Mouse (Mus musculus): ENCODE results near the gene Hs6st2. TPM values are rescaled to one million over a fixed set of nuclear protein-coding genes. Genes with fewer than 3 reads are reported as not detected.

The Hs6st2 gene
- polyA plus RNA-seq, 1 experiment from 2014 or later, result 9.3 TPM

DNA sequence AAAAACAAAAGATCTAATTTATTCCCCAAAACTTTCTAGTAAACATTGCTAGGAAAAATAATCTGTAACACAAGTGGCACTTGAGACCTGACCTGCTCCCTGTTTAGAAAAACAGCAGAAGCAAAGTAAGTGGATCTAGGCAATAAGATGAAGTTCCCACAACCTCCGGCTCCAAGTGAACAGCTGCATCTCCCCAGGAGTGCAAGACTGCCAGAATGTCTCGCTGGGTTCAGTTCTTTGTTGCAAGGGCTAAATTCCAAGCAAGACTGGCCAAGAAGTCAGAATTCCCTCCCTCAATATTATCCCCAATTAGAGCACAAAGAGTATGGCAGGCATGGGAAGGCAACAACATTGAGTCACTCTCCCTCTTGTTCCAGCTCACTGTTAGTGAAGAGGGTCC lies 23.4 kb downstream of the Hs6st2 start:
- no peak overlapping the region for H3K4me2 ChIP-seq
- H3K36me3 ChIP-seq, result no peaks in the 10 kb centered on the region
- H3K4me3 ChIP-seq (replicated peaks), result no peak overlapping the region
- ATAC-seq (ENCODE audit: insufficient read depth, low FRiP score, low read depth), result no peak
- no peaks in the 10 kb centered on the region for H3K9me3 ChIP-seq
- no peak overlapping the region for H3K9ac ChIP-seq
- WGBS, result 57% methylated on average over 2 of the region's 2 CpGs
- no peak overlapping the region for H3K27ac ChIP-seq
- H3K27me3 ChIP-seq (replicated peaks), result no peaks in the 10 kb centered on the region
- H3K4me1 ChIP-seq, result no peaks in the 10 kb centered on the region

- WGBS, result 79% methylated on average over 3 of the region's 3 CpGs
- H3K36me3 ChIP-seq, result no peaks in the 10 kb centered on the region
- no peak overlapping the region for H3K9ac ChIP-seq
- no peaks in the 10 kb centered on the region for H3K4me1 ChIP-seq
- no peaks in the 10 kb centered on the region for H3K9me3 ChIP-seq
- ATAC-seq (ENCODE audit: insufficient read depth, low FRiP score, low read depth), result no peak
- H3K27ac ChIP-seq, result no peak overlapping the region
- H3K4me2 ChIP-seq, result no peak overlapping the region
- H3K27me3 ChIP-seq (replicated peaks), result no peaks in the 10 kb centered on the region
- no peak overlapping the region for H3K4me3 ChIP-seq (replicated peaks)
These were observed 38.9 kb downstream of the Hs6st2 start for GRCm38 (mm10) chrX:51642661-51643257.

- H3K9me3 ChIP-seq, result no peaks in the 10 kb centered on the region
- H3K27ac ChIP-seq, result no peak overlapping the region
- no peak for ATAC-seq (ENCODE audit: insufficient read depth, low FRiP score, low read depth)
- H3K27me3 ChIP-seq (replicated peaks), result no peaks in the 10 kb centered on the region
- WGBS, result 62% methylated on average over 7 of the region's 7 CpGs
- H3K4me3 ChIP-seq (replicated peaks), result no peak overlapping the region
- no peaks in the 10 kb centered on the region for H3K4me1 ChIP-seq
- no peaks in the 10 kb centered on the region for H3K36me3 ChIP-seq
- no peak overlapping the region for H3K9ac ChIP-seq
- H3K4me2 ChIP-seq, result no peak overlapping the region
These were observed 45.9 kb downstream of the Hs6st2 start for GRCm38 (mm10) chrX:51635756-51636155.

DNA sequence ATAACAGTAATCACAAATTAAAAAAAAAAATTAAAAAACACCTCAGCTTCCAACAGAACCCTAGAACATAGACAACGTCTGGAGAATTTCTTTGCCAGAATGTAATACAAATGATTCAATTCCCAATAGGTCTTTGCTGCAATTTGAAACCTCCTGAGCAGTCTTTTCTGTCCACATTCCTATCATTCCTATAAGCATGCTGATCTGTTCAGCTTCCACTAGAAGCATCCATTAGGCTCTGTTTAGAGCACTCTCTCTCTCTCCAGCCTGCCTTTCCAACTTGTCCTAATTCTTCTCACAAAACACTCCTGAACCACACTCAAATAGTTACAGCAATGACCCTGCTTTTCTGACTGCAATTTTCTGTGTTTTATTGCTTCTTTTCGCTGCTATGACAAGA lies 50.3 kb downstream of the Hs6st2 start:
- WGBS, result 42% methylated on average over 2 of the region's 2 CpGs
- Histone ChIP-seq H3K27ac (no peak overlapping the region), H3K9me3 (no peaks in the 10 kb centered on the region), H3K4me3 (replicated peaks) (no peak overlapping the region), H3K4me1 (no peaks in the 10 kb centered on the region), H3K9ac (no peak overlapping the region), H3K27me3 (replicated peaks) (no peaks in the 10 kb centered on the region), H3K36me3 (no peaks in the 10 kb centered on the region), H3K4me2 (no peak overlapping the region)
- ATAC-seq (ENCODE audit: insufficient read depth, low FRiP score, low read depth), result no peak

DNA sequence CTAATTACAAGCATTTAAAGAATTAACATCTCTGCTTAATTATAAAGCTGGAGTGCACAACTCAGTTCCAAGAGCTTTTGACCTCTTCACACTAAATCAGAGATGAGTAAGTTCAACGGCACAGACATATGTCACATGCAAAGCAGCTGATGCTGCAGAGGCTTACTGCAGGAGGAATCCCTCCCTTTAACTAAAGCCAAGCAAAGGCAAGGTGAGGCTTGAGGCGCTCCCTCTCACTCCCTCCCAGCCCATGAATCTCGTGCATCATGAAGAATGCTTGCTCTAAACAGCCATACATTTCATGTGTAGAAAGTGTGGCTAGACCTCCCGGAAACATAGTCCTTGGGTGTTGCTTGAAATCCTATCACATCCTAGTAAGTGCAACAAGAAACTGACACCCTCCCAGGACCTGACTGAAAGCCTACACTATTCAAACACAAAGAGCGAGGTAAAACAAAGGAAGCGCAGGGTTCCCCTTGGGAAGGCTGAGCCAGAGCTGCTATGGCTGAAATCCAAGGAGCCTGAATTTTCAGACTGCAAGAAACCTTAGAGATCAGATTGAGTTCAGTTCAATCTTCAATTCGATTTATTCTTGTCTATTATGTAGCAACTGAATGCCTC lies 67.2 kb downstream of the Hs6st2 start:
- WGBS, result 38% methylated on average over 7 of the region's 7 CpGs
- Histone ChIP-seq H3K4me2 (no peak overlapping the region), H3K9ac (no peak overlapping the region), H3K4me3 (replicated peaks) (no peak overlapping the region), H3K27ac (no peak overlapping the region), H3K9me3 (no peaks in the 10 kb centered on the region), H3K4me1 (no peaks in the 10 kb centered on the region), H3K27me3 (replicated peaks) (no peaks in the 10 kb centered on the region), H3K36me3 (no peaks in the 10 kb centered on the region)
- ATAC-seq (ENCODE audit: insufficient read depth, low FRiP score, low read depth), result no peak

- Histone ChIP-seq H3K4me3 (replicated peaks) (no peak overlapping the region), H3K27ac (no peak overlapping the region), H3K9me3 (no peaks in the 10 kb centered on the region), H3K36me3 (no peaks in the 10 kb centered on the region), H3K27me3 (replicated peaks) (no peaks in the 10 kb centered on the region), H3K4me1 (no peaks in the 10 kb centered on the region), H3K9ac (no peak overlapping the region), H3K4me2 (no peak overlapping the region)
- no peak for ATAC-seq (ENCODE audit: insufficient read depth, low FRiP score, low read depth)
- WGBS, result 38% methylated on average over 1 of the region's 1 CpGs
These were observed 70.9 kb downstream of the Hs6st2 start for GRCm38 (mm10) chrX:51610743-51611142.

- H3K4me2 ChIP-seq, result no peak overlapping the region
- H3K9ac ChIP-seq, result no peak overlapping the region
- no peaks in the 10 kb centered on the region for H3K4me1 ChIP-seq
- no peak overlapping the region for H3K27ac ChIP-seq
- H3K36me3 ChIP-seq, result no peaks in the 10 kb centered on the region
- 92% methylated on average over 6 of the region's 6 CpGs for WGBS
- no peak for ATAC-seq (ENCODE audit: insufficient read depth, low FRiP score, low read depth)
- H3K4me3 ChIP-seq (replicated peaks), result no peak overlapping the region
- no peaks in the 10 kb centered on the region for H3K9me3 ChIP-seq
- no peaks in the 10 kb centered on the region for H3K27me3 ChIP-seq (replicated peaks)
These were observed 75.3 kb downstream of the Hs6st2 start for GRCm38 (mm10) chrX:51606231-51606863.

- H3K4me3 ChIP-seq (replicated peaks), result no peak overlapping the region
These were observed 88.9 kb downstream of the Hs6st2 start for GRCm38 (mm10) chrX:51592751-51593150.

GRCm38 (mm10) chrX:51590448-51591010 lies 91.1 kb downstream of the Hs6st2 start:
- Histone ChIP-seq H3K27me3 (replicated peaks) (no peaks in the 10 kb centered on the region), H3K9ac (no peak overlapping the region), H3K4me3 (replicated peaks) (no peak overlapping the region), H3K36me3 (no peaks in the 10 kb centered on the region), H3K4me2 (no peak overlapping the region), H3K9me3 (no peaks in the 10 kb centered on the region), H3K4me1 (no peaks in the 10 kb centered on the region), H3K27ac (no peak overlapping the region)
- ATAC-seq (ENCODE audit: insufficient read depth, low FRiP score, low read depth), result no peak
- whole genome bisulfite sequencing, result 77% methylated on average over 8 of the region's 8 CpGs

More at GRCm38 (mm10) chrX:51592751-51593150, 88.9 kb downstream of the Hs6st2 start:
- Histone ChIP-seq H3K9ac (no peak overlapping the region), H3K4me2 (no peak overlapping the region), H3K4me1 (no peaks in the 10 kb centered on the region), H3K9me3 (no peaks in the 10 kb centered on the region), H3K27ac (no peak overlapping the region), H3K36me3 (no peaks in the 10 kb centered on the region), H3K27me3 (replicated peaks) (no peaks in the 10 kb centered on the region)
- ATAC-seq (ENCODE audit: insufficient read depth, low FRiP score, low read depth), result no peak
- 91% methylated on average over 1 of the region's 1 CpGs for WGBS

GRCm38 (mm10) chrX:51585444-51585843 lies 96.2 kb downstream of the Hs6st2 start:
- Histone ChIP-seq H3K9me3 (no peaks in the 10 kb centered on the region), H3K27ac (no peak overlapping the region), H3K4me1 (no peaks in the 10 kb centered on the region), H3K9ac (no peak overlapping the region), H3K27me3 (replicated peaks) (no peaks in the 10 kb centered on the region), H3K36me3 (no peaks in the 10 kb centered on the region), H3K4me2 (no peak overlapping the region), H3K4me3 (replicated peaks) (no peak overlapping the region)
- no peak for ATAC-seq (ENCODE audit: insufficient read depth, low FRiP score, low read depth)
- 61% methylated on average over 3 of the region's 3 CpGs for WGBS

DNA sequence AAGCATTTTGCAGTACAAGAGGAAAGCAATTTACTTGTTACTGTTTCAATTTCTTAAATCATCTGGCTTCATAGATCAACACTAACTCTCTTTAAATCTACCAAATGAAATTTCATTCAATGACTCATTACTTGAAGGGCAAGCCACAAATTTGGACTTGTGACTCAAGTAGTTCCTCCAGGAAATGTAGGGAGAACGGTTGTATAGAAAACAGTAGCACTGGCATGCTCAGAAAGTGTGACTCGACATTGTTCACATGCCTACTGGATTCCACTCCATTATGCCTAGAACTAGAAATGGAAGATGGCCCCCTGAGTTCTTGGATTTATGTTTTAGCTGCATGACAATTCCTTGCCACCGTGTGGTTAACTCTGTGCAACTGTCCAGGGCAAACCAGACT lies 100.0 kb downstream of the Hs6st2 start:
- no peak overlapping the region for H3K9ac ChIP-seq
- H3K4me1 ChIP-seq, result no peaks in the 10 kb centered on the region
- H3K4me2 ChIP-seq, result no peak overlapping the region
- 68% methylated on average over 3 of the region's 3 CpGs for WGBS
- no peaks in the 10 kb centered on the region for H3K36me3 ChIP-seq
- H3K4me3 ChIP-seq (replicated peaks), result no peak overlapping the region
- ATAC-seq (ENCODE audit: insufficient read depth, low FRiP score, low read depth), result no peak
- no peaks in the 10 kb centered on the region for H3K27me3 ChIP-seq (replicated peaks)
- H3K9me3 ChIP-seq, result no peaks in the 10 kb centered on the region
- no peak overlapping the region for H3K27ac ChIP-seq

- Histone ChIP-seq H3K27me3 (replicated peaks) (no peaks in the 10 kb centered on the region; the same call in 1 of the 2 replicates), H3K27ac (no peak overlapping the region), H3K4me2 (no peak overlapping the region), H3K9ac (no peak overlapping the region), H3K9me3 (no peaks in the 10 kb centered on the region), H3K4me1 (no peaks in the 10 kb centered on the region), H3K36me3 (no peaks in the 10 kb centered on the region), H3K4me3 (replicated peaks) (no peak overlapping the region)
- 37% methylated on average over 1 of the region's 1 CpGs for WGBS
- no peak for ATAC-seq (ENCODE audit: insufficient read depth, low FRiP score, low read depth)
These were observed 119.8 kb downstream of the Hs6st2 start for GRCm38 (mm10) chrX:51561880-51562279.
